Mouse (Mus musculus): ENCODE measurements around the gene Nol6. TPM values are rescaled to one million over a fixed set of nuclear protein-coding genes. Genes with fewer than 3 reads are reported as not detected.

Gene Nol6
- 7.8 and 9.2 TPM in 2 replicates for polyA plus RNA-seq (2012; rRNA removed)

DNA sequence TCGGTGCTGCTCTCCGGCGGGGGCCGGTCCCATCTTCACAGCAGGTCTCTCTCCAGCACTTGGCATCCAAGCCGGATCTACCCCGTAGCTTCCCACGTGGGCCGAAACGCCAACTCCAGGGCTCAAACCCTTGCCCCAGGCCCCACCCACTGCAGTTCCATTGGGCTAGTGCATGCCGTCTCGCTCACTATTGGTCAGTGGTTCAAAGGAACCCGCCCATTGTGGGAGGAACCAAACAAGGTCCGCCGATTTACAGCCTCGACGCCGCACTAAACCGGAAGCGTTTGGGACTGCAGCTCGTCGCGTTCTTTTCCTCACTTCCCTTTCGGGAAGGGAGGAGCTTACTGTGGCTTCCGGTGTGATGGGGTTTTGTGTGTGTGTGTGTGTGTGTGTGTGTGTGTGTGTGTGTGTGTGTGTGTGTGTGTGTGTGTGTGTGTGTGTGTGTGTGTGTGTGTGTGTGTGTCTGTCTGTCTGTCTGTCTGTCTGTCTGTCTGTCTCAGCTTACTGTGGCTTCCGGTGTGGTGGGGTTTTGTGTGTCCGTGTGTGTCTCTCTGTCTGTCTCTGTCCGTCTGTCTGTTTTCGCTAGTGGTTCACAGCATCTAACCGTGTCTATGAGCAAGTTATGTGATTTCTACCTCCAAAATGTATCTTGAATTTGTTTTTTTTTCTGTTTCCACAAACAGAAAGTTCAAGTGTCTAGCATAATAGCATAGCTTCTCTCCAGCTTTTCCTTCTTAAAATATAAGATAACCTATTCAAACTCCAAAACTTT is at the start of gene Nol6:
Gene Nol6, minus strand, starts transcription at position 276 of the 772 bp plus-strand sequence.

DNA sequence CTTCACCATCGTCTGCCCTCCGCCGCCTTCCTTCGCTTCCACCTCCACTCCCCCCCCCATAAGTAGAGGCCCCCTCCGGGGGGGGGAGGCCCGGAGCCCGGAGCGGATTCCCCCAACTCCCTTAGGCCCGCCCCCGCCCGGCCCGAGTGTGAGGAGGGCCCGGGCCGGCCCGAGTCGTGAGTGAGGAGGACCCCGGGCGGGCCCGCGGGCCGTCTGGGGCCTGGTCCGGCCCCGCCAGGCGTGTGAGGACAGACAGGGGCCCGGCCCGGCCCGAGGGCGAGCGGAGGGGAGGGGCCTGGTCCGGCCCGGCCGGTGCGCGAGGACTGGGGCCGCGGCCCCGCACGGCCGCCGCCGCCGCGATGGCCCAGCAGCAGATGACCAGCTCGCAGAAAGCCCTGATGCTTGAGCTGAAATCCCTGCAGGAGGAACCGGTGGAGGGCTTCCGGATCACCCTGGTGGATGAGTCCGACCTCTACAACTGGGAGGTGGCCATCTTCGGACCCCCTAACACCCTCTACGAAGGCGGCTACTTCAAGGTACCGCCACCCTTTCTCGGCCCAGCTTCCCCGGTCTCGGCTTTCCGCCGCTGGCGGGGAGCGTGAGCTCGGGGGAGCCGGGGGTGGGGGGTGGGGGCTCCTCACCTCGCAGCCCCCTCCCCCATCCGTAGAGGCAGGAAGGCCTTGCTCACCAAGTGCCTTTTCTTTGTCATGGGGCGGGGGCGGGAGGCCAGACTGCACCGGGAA is 11.6 kb upstream of the Nol6 start, which contains the start of gene Ube2r2:
Gene Ube2r2, plus strand, starts transcription at position 33 of the 743 bp plus-strand sequence.

DNA sequence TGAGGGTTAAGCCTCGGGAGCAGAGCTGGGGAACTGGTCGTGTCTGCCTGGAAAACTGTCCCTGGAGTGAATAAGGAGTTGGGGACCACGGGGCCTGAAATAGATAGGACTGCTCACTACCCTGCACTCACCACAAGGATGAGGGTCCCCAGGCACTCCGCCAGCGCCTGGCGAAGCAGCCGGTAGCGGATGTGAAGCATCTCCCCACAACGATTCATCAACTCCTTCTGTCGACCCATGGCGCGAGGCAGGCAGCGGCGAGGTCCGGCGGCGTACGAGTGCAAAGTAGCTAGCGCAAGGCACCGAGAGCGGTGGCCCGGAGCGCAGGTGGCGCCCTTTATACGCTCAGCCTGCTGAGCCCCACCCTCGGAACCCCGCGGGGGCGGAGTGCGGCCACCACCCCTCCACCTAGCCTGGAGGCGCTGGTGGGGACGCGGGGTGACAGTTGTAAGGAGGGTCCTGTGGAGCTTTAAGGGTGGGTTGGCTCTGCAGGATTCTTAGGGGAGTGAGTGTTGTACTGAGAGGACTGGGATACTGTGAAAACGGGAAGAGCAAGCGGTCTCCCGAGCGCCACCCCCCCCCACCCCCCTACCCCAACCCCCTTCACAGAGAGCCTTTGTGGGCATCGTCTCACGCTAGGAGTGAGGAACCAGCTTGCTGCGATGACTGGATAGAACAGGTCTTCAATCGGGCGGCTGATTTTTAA is 26.2 kb downstream of the Nol6 start, which contains the start of gene Aqp3:
Gene Aqp3, minus strand, starts transcription at position 313 of the 706 bp plus-strand sequence.

Other genes with a start within 250 kb of the Nol6 start
- 0.37 and 1.0 TPM in 2 replicates for gene Spink4, start 204.4 kb downstream of the Nol6 start, polyA plus RNA-seq (2012; rRNA removed)
- gene Bag1, start 176.2 kb downstream of the Nol6 start, polyA plus RNA-seq (2012; rRNA removed), result 67.2 and 68.6 TPM in 2 replicates
- 26.9 and 30.2 TPM in 2 replicates for gene Chmp5, start 176.0 kb downstream of the Nol6 start, polyA plus RNA-seq (2012; rRNA removed)
- 22.8 and 25.0 TPM in 2 replicates for gene Nfx1, start 153.5 kb downstream of the Nol6 start, polyA plus RNA-seq (2012; rRNA removed)
- 1.1 TPM in 2 replicates for gene Aqp7, start 76.3 kb downstream of the Nol6 start, polyA plus RNA-seq (2012; rRNA removed)
- gene Aqp3, start 26.3 kb downstream of the Nol6 start, polyA plus RNA-seq (2012; rRNA removed), result 13.0 and 13.2 TPM in 2 replicates
- gene Ube2r2, start 11.3 kb upstream of the Nol6 start, polyA plus RNA-seq (2012; rRNA removed), result 46.9 and 48.6 TPM in 2 replicates
- gene Ubap2, start 150.7 kb upstream of the Nol6 start, polyA plus RNA-seq (2012; rRNA removed), result 13.7 and 19.4 TPM in 2 replicates
- gene Dcaf12, start 190.4 kb upstream of the Nol6 start, polyA plus RNA-seq (2012; rRNA removed), result 27.9 and 35.3 TPM in 2 replicates
- gene Ubap1, start 224.5 kb upstream of the Nol6 start, polyA plus RNA-seq (2012; rRNA removed), result 16.5 and 18.8 TPM in 2 replicates